Mouse (Mus musculus) brain, embryonic 14.5 days (tissue): ENCODE results near the gene Zc3h4.

Experiments
- CTCF ChIP-seq: fragments of 200-500 bp; IDR thresholded peaks from 2 replicates; pipeline ENCODE4 v1.5.1; 2012; ENCODE audit warnings: inconsistent platforms, mild to moderate bottlenecking, moderate library complexity, borderline replicate concordance; ENCODE audit not compliant: insufficient read depth, insufficient read length; ENCODE audit errors: extremely low read depth
- POLR2A ChIP-seq: fragments of 200-500 bp; IDR thresholded peaks from 2 replicates; pipeline ENCODE4 v1.6.1; 2012; ENCODE audit warnings: mild to moderate bottlenecking, inconsistent platforms, borderline replicate concordance; ENCODE audit not compliant: poor library complexity, insufficient read depth, insufficient read length, severe bottlenecking; ENCODE audit errors: extremely low read depth

DNA sequence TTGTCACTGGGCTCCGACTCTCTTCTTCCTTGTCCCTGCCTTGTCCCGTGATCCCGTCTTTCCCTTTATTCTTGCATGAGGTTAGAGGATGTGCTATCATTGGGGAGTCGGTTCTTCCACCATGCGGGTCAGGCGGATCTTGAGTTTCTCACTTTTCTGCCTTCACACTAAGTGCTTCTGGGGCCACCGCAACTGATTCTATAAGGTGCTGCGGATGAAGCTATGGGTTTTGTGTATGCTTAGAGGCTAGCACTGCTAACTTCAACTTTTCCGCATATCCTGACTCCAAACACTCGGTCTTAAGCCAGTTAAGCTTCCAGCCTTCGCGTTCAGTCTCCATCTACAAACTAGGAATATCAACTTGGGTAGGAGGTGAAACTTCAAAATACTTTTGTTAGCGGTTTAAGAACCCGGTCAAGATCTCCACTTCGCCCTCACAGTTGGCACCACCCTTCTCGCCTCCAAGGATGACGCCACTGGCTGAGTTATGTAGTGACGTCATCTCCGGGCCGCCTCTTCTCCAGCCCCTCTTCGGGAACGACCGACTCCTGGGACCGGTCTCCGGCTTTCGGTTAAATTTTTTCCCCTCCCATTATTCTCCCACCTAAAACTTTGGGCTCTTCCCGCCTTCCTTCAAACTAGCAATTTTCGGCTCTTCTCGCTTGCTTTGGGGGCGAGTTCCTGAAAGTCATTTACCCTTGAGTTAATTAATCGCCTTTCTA is 1.5 kb upstream of the Zc3h4 start:
- TF ChIP-seq CTCF = no peak
- TF ChIP-seq POLR2A = peak; percentile 13; the same call in 1 of the 2 replicates
